Mouse (Mus musculus): ENCODE results near the gene Morc1. TPM values are rescaled to one million over a fixed set of nuclear protein-coding genes. Genes with fewer than 3 reads are reported as not detected.

Gene Morc1
- total RNA-seq, 2 experiments from 2014 or later = 0.33 TPM; not detected in 1

- intact Hi-C loops (cut with DNase I; ENCODE audit: low total_unique reads) = no loop called here
- DNase-seq = no peak
These were observed 182.7 kb downstream of the Morc1 start for GRCm38 (mm10) chr16:48613783-48614182.

- intact Hi-C loops (cut with DNase I; ENCODE audit: low total_unique reads) = no loop called here
- no peak for DNase-seq
These were observed 189.5 kb downstream of the Morc1 start for GRCm38 (mm10) chr16:48620510-48620909.

GRCm38 (mm10) chr16:48621019-48621418 is 190.0 kb downstream of the Morc1 start:
- DNase-seq = no peak
- intact Hi-C loops (cut with DNase I; ENCODE audit: low total_unique reads) = no loop called here

- DNase-seq = no peak
- intact Hi-C loops (cut with DNase I; ENCODE audit: low total_unique reads) = no loop called here
These were observed 192.4 kb downstream of the Morc1 start for GRCm38 (mm10) chr16:48623447-48623846.

GRCm38 (mm10) chr16:48626186-48626585 is 195.1 kb downstream of the Morc1 start:
- intact Hi-C loops (cut with DNase I; ENCODE audit: low total_unique reads) = no loop called here
- DNase-seq = no peak

GRCm38 (mm10) chr16:48627296-48627695 is 196.3 kb downstream of the Morc1 start:
- intact Hi-C loops (cut with DNase I; ENCODE audit: low total_unique reads) = no loop called here
- DNase-seq = no peak

GRCm38 (mm10) chr16:48629710-48630109 is 198.7 kb downstream of the Morc1 start:
- no peak for DNase-seq
- intact Hi-C loops (cut with DNase I; ENCODE audit: low total_unique reads) = no loop called here

- no peak for DNase-seq
- intact Hi-C loops (cut with DNase I; ENCODE audit: low total_unique reads) = no loop called here
These were observed 199.4 kb downstream of the Morc1 start for GRCm38 (mm10) chr16:48630466-48630865.

GRCm38 (mm10) chr16:48632351-48632750 is 201.3 kb downstream of the Morc1 start:
- intact Hi-C loops (cut with DNase I; ENCODE audit: low total_unique reads) = no loop called here
- no peak for DNase-seq

- intact Hi-C loops (cut with DNase I; ENCODE audit: low total_unique reads) = no loop called here
- no peak for DNase-seq
These were observed 215.2 kb downstream of the Morc1 start for GRCm38 (mm10) chr16:48646246-48646645.

GRCm38 (mm10) chr16:48671696-48672095 is 240.7 kb downstream of the Morc1 start:
- intact Hi-C loops (cut with DNase I; ENCODE audit: low total_unique reads) = no loop called here
- no peak for DNase-seq

GRCm38 (mm10) chr16:48672664-48673063 is 241.6 kb downstream of the Morc1 start:
- no peak for DNase-seq
- intact Hi-C loops (cut with DNase I; ENCODE audit: low total_unique reads) = no loop called here

- intact Hi-C loops (cut with DNase I; ENCODE audit: low total_unique reads) = no loop called here
- DNase-seq = peak; percentile 75
These were observed 244.6 kb downstream of the Morc1 start for GRCm38 (mm10) chr16:48675607-48676006.

GRCm38 (mm10) chr16:48676205-48676604 is 245.2 kb downstream of the Morc1 start:
- intact Hi-C loops (cut with DNase I; ENCODE audit: low total_unique reads) = no loop called here
- no peak for DNase-seq

GRCm38 (mm10) chr16:48677381-48677780 is 246.3 kb downstream of the Morc1 start:
- DNase-seq = no peak
- intact Hi-C loops (cut with DNase I; ENCODE audit: low total_unique reads) = no loop called here

GRCm38 (mm10) chr16:48678029-48678428 is 247.0 kb downstream of the Morc1 start:
- no peak for DNase-seq
- intact Hi-C loops (cut with DNase I; ENCODE audit: low total_unique reads) = no loop called here

Other genes with a start within 250 kb of the Morc1 start
- gene Dppa4, start 147.5 kb upstream of the Morc1 start, total RNA-seq (2021) = not detected
- not detected for gene Dppa2, start 127.3 kb upstream of the Morc1 start, total RNA-seq (2021)
- gene Gm5485, start 18.8 kb upstream of the Morc1 start, total RNA-seq (2021) = not detected

Measured in gastrocnemius, postnatal 14 days (tissue).